Mouse (Mus musculus) cerebral cortex, adult 2 months (tissue): ENCODE results near the gene Sprr2i.

Experiments
- WGBS: fragments of 180-500 bp; shearing (Covaris S2); methylation state at CpG from one replicate; pipeline ENCODE4 v1.1.7; 2018; 5-methylcytosine and 5-hydroxymethylcytosine counted together

Sprr2i gene

GRCm38 (mm10) chr3:92407691-92408090 is at the start of gene Sprr2i:
Sprr2i (plus strand) TSS chr3:92407991.
- 94% methylated on average over 2 of the region's 2 CpGs for whole genome bisulfite sequencing

- WGBS = 60% methylated on average over 3 of the region's 3 CpGs
Observed at GRCm38 (mm10) chr3:92364887-92365286, 42.9 kb upstream of the Sprr2i start, which contains the start of gene Sprr2f. Sprr2f (plus strand) TSS chr3:92365187.

GRCm38 (mm10) chr3:92373613-92374012 is 34.2 kb upstream of the Sprr2i start:
- WGBS = 48% methylated on average over 2 of the region's 2 CpGs

- WGBS = 88% methylated on average over 1 of the region's 1 CpGs
Observed at GRCm38 (mm10) chr3:92385385-92385784, 22.4 kb upstream of the Sprr2i start, which contains the start of gene Sprr2h. Sprr2h (plus strand) TSS chr3:92385685.

GRCm38 (mm10) chr3:92394301-92394700 is 13.5 kb upstream of the Sprr2i start:
- 20% methylated on average over 1 of the region's 1 CpGs for whole genome bisulfite sequencing

GRCm38 (mm10) chr3:92417782-92418181 is 10.0 kb downstream of the Sprr2i start, which contains the start of gene Sprr2j-ps:
Sprr2j-ps (plus strand) TSS chr3:92418082.
- 91% methylated on average over 2 of the region's 2 CpGs for WGBS

- WGBS = 97% methylated on average over 6 of the region's 6 CpGs
Observed at GRCm38 (mm10) chr3:92429323-92429722, 21.5 kb downstream of the Sprr2i start, which contains the start of gene Gm9774. Gm9774 (minus strand) TSS chr3:92429423.

- WGBS = 77% methylated on average over 2 of the region's 2 CpGs
Observed at GRCm38 (mm10) chr3:92432282-92432681, 24.5 kb downstream of the Sprr2i start, which contains the start of gene Sprr2k. Sprr2k (plus strand) TSS chr3:92432582.

- 95% methylated on average over 3 of the region's 3 CpGs for WGBS
Observed at GRCm38 (mm10) chr3:92438689-92439088, 30.9 kb downstream of the Sprr2i start, which contains the start of gene Sprr1b. Sprr1b (minus strand) TSS chr3:92438789.

- 85% methylated on average over 3 of the region's 3 CpGs for WGBS
Observed at GRCm38 (mm10) chr3:92440177-92440576, 32.4 kb downstream of the Sprr2i start.

GRCm38 (mm10) chr3:92455151-92455550 is 47.4 kb downstream of the Sprr2i start:
- 90% methylated on average over 5 of the region's 5 CpGs for WGBS

GRCm38 (mm10) chr3:92458620-92459019 is 50.8 kb downstream of the Sprr2i start, which contains the start of gene Sprr3:
Sprr3 (minus strand) TSS chr3:92458720.
- WGBS = 70% methylated on average over 2 of the region's 2 CpGs
